Mouse (Mus musculus) midbrain, embryonic 16.5 days (tissue): Measurements from ENCODE around the gene Zdhhc7. TPM values are rescaled to one million over a fixed set of nuclear protein-coding genes. Genes with fewer than 3 reads are reported as not detected.

ENCODE experiments used
- ATAC-seq: fragments of 200-750 bp; cut with Nextera tagmentation; 2 replicates; pipeline ENCODE4 v1.8.0; 2017; ENCODE audit warnings: moderate TSS enrichment
- H3K27ac ChIP-seq: fragments of 300-500 bp; sonication (generic); 2 replicates; pipeline ENCODE4 v1.5.1; 2014; ENCODE audit warnings: mild to moderate bottlenecking, low read length, mixed read lengths
- H3K27me3 ChIP-seq: fragments of 300-500 bp; sonication (generic); 2 replicates; pipeline ENCODE4 v1.6.1; 2014; ENCODE audit warnings: low read depth, low read length, mixed read lengths; ENCODE audit not compliant: control insufficient read depth, insufficient read depth
- H3K36me3 ChIP-seq: fragments of 300-500 bp; sonication (generic); 2 replicates; pipeline ENCODE4 v1.6.1; 2014; ENCODE audit warnings: mild to moderate bottlenecking, low read length, moderate library complexity, mixed read lengths; ENCODE audit not compliant: control insufficient read depth, insufficient read depth
- H3K4me1 ChIP-seq: fragments of 300-500 bp; sonication (generic); 2 replicates; pipeline ENCODE4 v1.6.1; 2014; ENCODE audit warnings: mild to moderate bottlenecking, low read length, mixed read lengths; ENCODE audit not compliant: control insufficient read depth, insufficient read depth
- H3K4me2 ChIP-seq: fragments of 300-500 bp; sonication (generic); 2 replicates; pipeline ENCODE4 v1.6.1; 2014; ENCODE audit warnings: mild to moderate bottlenecking, low read length, mixed read lengths
- H3K4me3 ChIP-seq: fragments of 300-500 bp; sonication (generic); 2 replicates; pipeline ENCODE4 v1.5.1; 2014; ENCODE audit warnings: low read depth, mild to moderate bottlenecking, low read length, moderate library complexity, mixed read lengths
- H3K9ac ChIP-seq: fragments of 300-500 bp; sonication (generic); 2 replicates; pipeline ENCODE4 v1.6.1; 2014; ENCODE audit warnings: low read depth, low read length, mixed read lengths
- H3K9me3 ChIP-seq: fragments of 300-500 bp; sonication (generic); replicated peaks from 2 replicates; pipeline ENCODE4 v1.6.1; 2014; ENCODE audit warnings: mild to moderate bottlenecking, low read length, mixed read lengths; ENCODE audit not compliant: control insufficient read depth, poor library complexity, severe bottlenecking
- WGBS: fragments of 180-500 bp; shearing (Covaris S2); extraction: QIAGEN DNeasy Blood & Tissue Kit; methylation state at CpG from one replicate; pipeline ENCODE4 v1.1.7; 2014; 5-methylcytosine and 5-hydroxymethylcytosine counted together
- polyA plus RNA-seq: library from polyadenylated mRNA; unstranded; fragments of >200 nt; fragmentation: Nextera tagmentation; extraction: Ambion mirVana; gene quantifications from 2 replicates; pipeline ENCODE4 v1.2.1, GENCODE M21; 2015

The Zdhhc7 gene
- polyA plus RNA-seq, 1 experiment from 2014 or later = 27.8 TPM

DNA sequence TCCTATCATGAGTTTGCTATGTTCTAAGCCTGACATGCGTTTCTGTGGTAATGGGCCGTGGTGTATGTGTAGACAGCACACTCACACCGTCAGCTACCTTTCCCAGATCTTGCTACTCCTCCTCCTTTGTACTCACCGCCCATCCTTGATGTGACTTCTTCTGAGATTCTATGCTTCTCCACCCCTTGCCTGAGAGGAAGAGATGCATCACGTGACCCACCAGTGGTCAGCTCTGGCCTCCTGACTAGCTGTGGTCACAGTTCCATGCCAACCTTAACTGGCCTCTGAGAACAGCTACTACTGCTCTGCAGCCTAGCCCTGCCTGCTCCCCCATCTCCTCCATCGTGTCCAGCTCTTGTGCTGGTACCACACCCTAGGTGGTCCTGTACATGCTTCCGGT is 34.4 kb upstream of the Zdhhc7 start:
- H3K36me3 ChIP-seq = no peaks in the 10 kb centered on the region
- no peak overlapping the region for H3K4me2 ChIP-seq
- no peak overlapping the region for H3K4me3 ChIP-seq
- ATAC-seq = no peak
- H3K27ac ChIP-seq = no peak overlapping the region
- no peak overlapping the region for H3K9ac ChIP-seq
- H3K27me3 ChIP-seq = no peaks in the 10 kb centered on the region
- 95% methylated on average over 7 of the region's 7 CpGs for WGBS
- H3K4me1 ChIP-seq = 0 out of 2 replicates have a peak, but pooled peaks cover 3% of the 10 kb centered on the region
- no peaks in the 10 kb centered on the region for H3K9me3 ChIP-seq

- no peak for ATAC-seq
- WGBS = 85% methylated on average over 7 of the region's 7 CpGs
- Histone ChIP-seq H3K4me3 (no peak overlapping the region), H3K4me2 (no peak overlapping the region), H3K27me3 (no peaks in the 10 kb centered on the region), H3K27ac (no peak overlapping the region), H3K9ac (no peak overlapping the region), H3K9me3 (no peaks in the 10 kb centered on the region), H3K4me1 (peaks cover 10% of the 10 kb centered on the region; the same call in 1 of the 2 replicates), H3K36me3 (no peaks in the 10 kb centered on the region)
Observed at GRCm38 (mm10) chr8:120133169-120133568, 31.9 kb upstream of the Zdhhc7 start.

GRCm38 (mm10) chr8:120131158-120131557 is 29.9 kb upstream of the Zdhhc7 start:
- Histone ChIP-seq H3K4me1 (peaks cover 12% of the 10 kb centered on the region), H3K4me3 (no peak overlapping the region), H3K9ac (no peak overlapping the region), H3K9me3 (no peaks in the 10 kb centered on the region), H3K27me3 (no peaks in the 10 kb centered on the region), H3K36me3 (no peaks in the 10 kb centered on the region), H3K27ac (no peak overlapping the region), H3K4me2 (no peak overlapping the region)
- no peak for ATAC-seq
- WGBS = 86% methylated on average over 8 of the region's 8 CpGs

DNA sequence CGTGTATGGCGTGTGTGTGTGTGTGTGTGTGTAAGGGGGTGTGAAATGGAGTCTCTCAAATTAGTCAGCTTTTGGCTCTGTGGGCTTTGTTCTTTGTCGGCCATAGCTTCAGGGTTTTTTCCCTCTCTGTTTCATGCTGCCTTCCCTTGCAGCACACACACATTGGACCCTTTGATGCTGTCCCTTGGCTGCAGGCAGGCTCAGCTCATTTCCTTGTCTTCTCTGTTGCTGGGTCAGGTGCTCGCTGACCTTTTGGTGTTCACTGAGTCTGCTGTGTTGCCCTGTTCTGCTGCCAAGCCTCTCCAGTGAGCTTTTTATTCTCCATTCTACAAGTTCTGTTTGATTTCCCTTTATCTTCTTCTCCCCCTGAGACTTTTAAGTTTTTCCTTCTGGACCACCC is 28.3 kb upstream of the Zdhhc7 start:
- Histone ChIP-seq H3K9me3 (no peaks in the 10 kb centered on the region), H3K4me1 (peaks cover 21% of the 10 kb centered on the region), H3K4me2 (no peak overlapping the region), H3K4me3 (no peak overlapping the region), H3K9ac (no peak overlapping the region), H3K36me3 (no peaks in the 10 kb centered on the region), H3K27ac (no peak overlapping the region), H3K27me3 (no peaks in the 10 kb centered on the region)
- 28% methylated on average over 4 of the region's 4 CpGs for WGBS
- no peak for ATAC-seq

GRCm38 (mm10) chr8:120126357-120127161 is 25.3 kb upstream of the Zdhhc7 start:
- no peak overlapping the region for H3K4me3 ChIP-seq
- H3K4me2 ChIP-seq = no peak overlapping the region
- H3K9ac ChIP-seq = no peak overlapping the region
- whole genome bisulfite sequencing = 22% methylated on average over 14 of the region's 14 CpGs
- H3K9me3 ChIP-seq = no peaks in the 10 kb centered on the region
- H3K27me3 ChIP-seq = no peaks in the 10 kb centered on the region
- H3K36me3 ChIP-seq = no peaks in the 10 kb centered on the region
- ATAC-seq = no peak
- peaks cover 22% of the 10 kb centered on the region for H3K4me1 ChIP-seq
- no peak overlapping the region for H3K27ac ChIP-seq

DNA sequence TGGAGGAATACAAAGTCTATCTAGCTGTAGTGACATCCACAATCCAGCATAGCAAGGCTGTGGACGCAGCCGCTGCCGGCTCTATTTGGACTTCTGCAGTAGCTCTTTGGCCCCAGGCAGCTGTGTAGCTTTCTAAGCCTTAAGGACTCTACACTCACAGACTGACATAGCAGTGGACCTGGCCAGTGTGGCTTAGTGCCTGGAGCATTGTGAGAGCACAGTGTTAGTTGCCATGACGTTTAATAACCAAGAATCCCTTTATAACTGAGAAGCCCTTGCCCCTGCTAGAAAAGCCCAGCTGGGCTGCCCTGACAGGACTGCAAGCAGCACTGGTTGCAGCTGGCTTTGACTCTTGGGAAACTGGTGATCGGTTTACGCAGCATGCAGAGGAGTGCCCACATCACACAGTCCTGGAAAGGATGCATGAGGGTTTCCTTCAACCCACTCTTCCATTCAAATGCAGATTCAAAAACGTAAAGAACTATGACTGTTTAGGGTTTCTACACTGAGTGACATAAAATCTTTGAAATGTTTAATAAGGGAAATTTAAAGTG is 23.6 kb upstream of the Zdhhc7 start:
- H3K9me3 ChIP-seq = no peaks in the 10 kb centered on the region
- 0 out of 2 replicates have a peak overlapping the region, but pooled peaks have one; percentile 1 for H3K4me2 ChIP-seq
- ATAC-seq = peak; percentile 38; the same call in 1 of the 2 replicates
- H3K4me1 ChIP-seq = peaks cover 22% of the 10 kb centered on the region
- H3K27me3 ChIP-seq = no peaks in the 10 kb centered on the region
- H3K27ac ChIP-seq = peak overlapping the region; percentile 58; the same call in 1 of the 2 replicates
- no peaks in the 10 kb centered on the region for H3K36me3 ChIP-seq
- WGBS = 19% methylated on average over 7 of the region's 7 CpGs
- H3K4me3 ChIP-seq = no peak overlapping the region
- no peak overlapping the region for H3K9ac ChIP-seq

- peaks cover 16% of the 10 kb centered on the region for H3K4me1 ChIP-seq
- no peak for ATAC-seq
- H3K4me2 ChIP-seq = no peak overlapping the region
- H3K9ac ChIP-seq = no peak overlapping the region
- H3K27me3 ChIP-seq = no peaks in the 10 kb centered on the region
- WGBS = 55% methylated on average over 6 of the region's 6 CpGs
- H3K4me3 ChIP-seq = no peak overlapping the region
- no peaks in the 10 kb centered on the region for H3K36me3 ChIP-seq
- H3K9me3 ChIP-seq = no peaks in the 10 kb centered on the region
- H3K27ac ChIP-seq = peak overlapping the region; percentile 58; the same call in 1 of the 2 replicates
Observed at GRCm38 (mm10) chr8:120124261-120124660, 23.0 kb upstream of the Zdhhc7 start.

DNA sequence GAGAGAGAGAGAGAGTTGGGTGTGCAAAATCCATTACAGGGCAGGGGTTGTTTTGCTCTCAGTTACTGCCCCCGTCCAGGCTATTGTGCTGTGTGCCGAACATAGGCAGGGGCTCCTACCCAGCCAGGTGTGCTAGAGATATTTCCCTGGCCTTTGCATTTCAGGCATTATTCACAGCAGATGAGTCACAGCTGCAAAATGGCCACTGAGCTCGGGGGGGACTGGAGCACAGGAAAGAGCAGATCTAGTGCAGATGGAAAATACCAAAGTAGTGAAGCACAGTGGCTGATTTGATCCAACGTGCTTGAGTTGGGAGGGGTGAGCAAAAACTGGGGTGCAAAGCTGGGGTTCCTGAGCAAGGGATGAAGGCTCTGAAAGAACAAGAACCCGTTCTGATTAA is 19.7 kb upstream of the Zdhhc7 start:
- H3K27me3 ChIP-seq = no peaks in the 10 kb centered on the region
- no peaks in the 10 kb centered on the region for H3K36me3 ChIP-seq
- no peak overlapping the region for H3K4me2 ChIP-seq
- WGBS = 66% methylated on average over 5 of the region's 5 CpGs
- no peak overlapping the region for H3K9ac ChIP-seq
- no peak overlapping the region for H3K4me3 ChIP-seq
- no peak for ATAC-seq
- peaks cover 11% of the 10 kb centered on the region for H3K4me1 ChIP-seq
- H3K27ac ChIP-seq = no peak overlapping the region
- H3K9me3 ChIP-seq = no peaks in the 10 kb centered on the region

DNA sequence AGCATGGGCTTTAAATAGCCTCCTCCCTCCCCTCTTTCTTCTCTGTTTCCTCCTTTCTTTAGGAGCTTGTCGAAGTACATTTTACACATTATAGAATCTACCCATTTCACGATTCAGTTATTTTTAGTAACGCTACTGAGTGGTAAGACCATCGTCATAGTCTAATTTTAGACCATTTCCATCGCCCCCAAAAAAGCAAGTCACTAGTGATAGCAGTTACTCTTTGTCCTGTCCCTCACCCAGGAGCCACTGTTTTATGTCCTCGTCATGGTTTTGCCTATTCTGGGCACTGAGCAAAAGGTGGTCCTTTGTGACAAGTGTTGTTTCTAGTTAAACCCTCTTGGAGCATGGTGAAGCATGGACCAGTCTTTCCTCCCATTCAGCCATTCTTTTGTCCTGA is 18.6 kb upstream of the Zdhhc7 start:
- no peak for ATAC-seq
- peaks cover 5% of the 10 kb centered on the region; the same call in 1 of the 2 replicates for H3K4me1 ChIP-seq
- H3K4me2 ChIP-seq = no peak overlapping the region
- H3K4me3 ChIP-seq = no peak overlapping the region
- H3K36me3 ChIP-seq = no peaks in the 10 kb centered on the region
- 84% methylated on average over 6 of the region's 6 CpGs for WGBS
- H3K27me3 ChIP-seq = no peaks in the 10 kb centered on the region
- H3K9me3 ChIP-seq = no peaks in the 10 kb centered on the region
- H3K27ac ChIP-seq = no peak overlapping the region
- no peak overlapping the region for H3K9ac ChIP-seq
